Mouse (Mus musculus) C2C12 (cell line): ENCODE results near the gene Tmem30c. TPM values are rescaled to one million over a fixed set of nuclear protein-coding genes. Genes with fewer than 3 reads are reported as not detected.

ENCODE experiments used
- H3K27me3 ChIP-seq: one replicate; pipeline ENCODE4 v1.6.1; 2011; ENCODE audit not compliant: control insufficient read depth, insufficient read depth, insufficient read length
- H3K36me3 ChIP-seq: one replicate; pipeline ENCODE4 v1.6.1; 2011; ENCODE audit not compliant: control insufficient read depth, insufficient read depth
- H3K4me3 ChIP-seq: one replicate; pipeline ENCODE4 v1.5.1; 2011; ENCODE audit warnings: mild to moderate bottlenecking, control low read depth; ENCODE audit not compliant: poor library complexity, insufficient read depth, severe bottlenecking
- H3K79me2 ChIP-seq: one replicate; pipeline ENCODE4 v1.6.1; 2011; ENCODE audit not compliant: control insufficient read depth, insufficient read depth
- H3K79me3 ChIP-seq: one replicate; pipeline ENCODE4 v1.6.1; 2011; ENCODE audit warnings: low read depth, control low read depth
- H3ac ChIP-seq: one replicate; pipeline ENCODE3; 2011; ENCODE audit warnings: low read depth; ENCODE audit not compliant: control insufficient read depth, insufficient read length
- CEBPB ChIP-seq: IDR thresholded peaks from one replicate; pipeline ENCODE4 v1.6.1; 2011; ENCODE audit warnings: low read depth, mild to moderate bottlenecking, control low read depth, moderate library complexity
- CTCF ChIP-seq: IDR thresholded peaks from one replicate; pipeline ENCODE4 v1.5.1; 2011; ENCODE audit not compliant: control insufficient read depth, insufficient read depth, insufficient read length
- FOSL1 ChIP-seq: IDR thresholded peaks from one replicate; pipeline ENCODE4 v1.8.0; 2011; ENCODE audit warnings: mild to moderate bottlenecking, low read length; ENCODE audit not compliant: poor library complexity, insufficient read depth, severe bottlenecking
- MAX ChIP-seq: IDR thresholded peaks from one replicate; pipeline ENCODE4 v1.6.1; 2011; ENCODE audit warnings: mild to moderate bottlenecking, control low read depth
- MYOD1 ChIP-seq: IDR thresholded peaks from one replicate; pipeline ENCODE4 v1.6.1; 2011; ENCODE audit warnings: low read depth; ENCODE audit not compliant: control insufficient read depth, insufficient read length
- MYOG ChIP-seq: IDR thresholded peaks from one replicate; pipeline ENCODE4 v1.6.1; 2011; ENCODE audit not compliant: control insufficient read depth, insufficient read length; ENCODE audit errors: extremely low read depth
- USF1 ChIP-seq: IDR thresholded peaks from one replicate; pipeline ENCODE4 v1.6.1; 2011; ENCODE audit warnings: low read depth, mild to moderate bottlenecking, control low read depth, moderate library complexity
- polyA plus RNA-seq: library from polyadenylated mRNA; unstranded; fragments of >200 nt; fragmentation: generic; extraction: Trizol; gene quantifications from one replicate; pipeline ENCODE4 v1.2.1, GENCODE M21; 2012; ENCODE audit warnings: missing spikeins

Tmem30c gene
- polyA plus RNA-seq, 1 experiment: not detected

GRCm38 (mm10) chr16:57305463-57305862 lies 12.8 kb upstream of the Tmem30c start:
- Histone ChIP-seq H3K36me3 (no peaks in the 10 kb centered on the region), H3K4me3 (no peak overlapping the region), H3ac (no peak overlapping the region), H3K79me2 (no peaks in the 10 kb centered on the region), H3K79me3 (no peaks in the 10 kb centered on the region), H3K27me3 (no peaks in the 10 kb centered on the region)
- TF ChIP-seq USF1 (no peak), CEBPB (no peak), MYOG (no peak), MAX (no peak), MYOD1 (no peak), FOSL1 (no peak), CTCF (no peak)

- no peaks in the 10 kb centered on the region for H3K36me3 ChIP-seq
Observed at GRCm38 (mm10) chr16:57303716-57304115, 11.1 kb upstream of the Tmem30c start.

GRCm38 (mm10) chr16:57302792-57303698 lies 10.4 kb upstream of the Tmem30c start:
- Histone ChIP-seq H3K4me3 (no peak overlapping the region), H3K79me2 (no peaks in the 10 kb centered on the region), H3K27me3 (no peaks in the 10 kb centered on the region), H3ac (no peak overlapping the region), H3K79me3 (no peaks in the 10 kb centered on the region), H3K36me3 (no peaks in the 10 kb centered on the region)
- TF ChIP-seq MAX: no peak

More at GRCm38 (mm10) chr16:57303716-57304115, 11.1 kb upstream of the Tmem30c start:
- Histone ChIP-seq H3K27me3 (no peaks in the 10 kb centered on the region), H3ac (no peak overlapping the region), H3K79me2 (no peaks in the 10 kb centered on the region), H3K79me3 (no peaks in the 10 kb centered on the region), H3K4me3 (no peak overlapping the region)
- TF ChIP-seq MYOD1: no peak
- no peak for TF ChIP-seq MYOG
- TF ChIP-seq USF1: no peak
- no peak for TF ChIP-seq CEBPB
- no peak for TF ChIP-seq MAX
- TF ChIP-seq CTCF: no peak
- TF ChIP-seq FOSL1: no peak

- no peak overlapping the region for H3K4me3 ChIP-seq
- no peak for TF ChIP-seq MYOG
- no peak for TF ChIP-seq CTCF
- no peak for TF ChIP-seq MAX
- no peak for TF ChIP-seq MYOD1
- no peak for TF ChIP-seq USF1
- no peak for TF ChIP-seq FOSL1
- no peak for TF ChIP-seq CEBPB
- no peaks in the 10 kb centered on the region for H3K27me3 ChIP-seq
- H3K36me3 ChIP-seq: no peaks in the 10 kb centered on the region
- no peaks in the 10 kb centered on the region for H3K79me3 ChIP-seq
- no peaks in the 10 kb centered on the region for H3K79me2 ChIP-seq
- H3ac ChIP-seq: no peak overlapping the region
Observed at GRCm38 (mm10) chr16:57301512-57302115, 8.9 kb upstream of the Tmem30c start.

- Histone ChIP-seq H3K4me3 (no peak overlapping the region), H3K36me3 (no peaks in the 10 kb centered on the region), H3K79me2 (no peaks in the 10 kb centered on the region), H3K79me3 (no peaks in the 10 kb centered on the region), H3K27me3 (no peaks in the 10 kb centered on the region), H3ac (no peak overlapping the region)
- no peak for TF ChIP-seq CTCF
- no peak for TF ChIP-seq MYOG
- TF ChIP-seq MAX: no peak
Observed at GRCm38 (mm10) chr16:57295216-57295934, 2.7 kb upstream of the Tmem30c start.
